Mouse (Mus musculus): Measurements from ENCODE around the gene Igsf11.

DNA sequence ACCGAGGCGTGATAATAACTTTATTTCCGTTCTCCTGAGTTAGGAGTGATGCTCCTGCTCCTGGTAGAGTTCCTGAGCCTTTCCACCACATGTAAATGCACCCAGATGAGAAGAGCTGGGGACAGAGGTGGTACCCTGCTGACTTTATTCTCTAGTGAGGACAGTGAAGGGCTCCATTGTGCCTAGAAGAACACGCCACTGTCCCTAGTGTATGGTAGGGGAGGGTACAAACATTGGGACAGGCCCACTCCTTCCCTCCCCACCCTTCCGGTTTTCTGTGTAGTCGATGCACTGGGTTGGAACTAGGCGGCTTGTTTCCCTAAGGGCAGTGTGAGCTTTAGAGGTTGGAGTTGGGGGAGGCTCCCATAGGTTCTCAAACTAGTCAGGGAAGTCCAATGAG lies 36.3 kb downstream of the Igsf11 start:
- TF ChIP-seq POLR2A (IDR thresholded peaks at IDR 0.05; ENCODE audit: extremely low read depth, insufficient read depth, low read length), result no peak
- TF ChIP-seq CTCF (IDR thresholded peaks at IDR 0.05; ENCODE audit: low read depth, low read length), result no peak

All from liver, adult 2 months (tissue).